Mouse (Mus musculus) heart, postnatal 36 days (tissue): ENCODE measurements at regions not wholly inside any gene's neighbourhood (a gene's known extent, or its start where the extent isn't known, plus 50 kb on each side); places are given as distances from the start of the nearest gene placed in this dataset.

Source experiments
- DNase-seq, 2 experiments: peaks; one replicate each; pipeline ENCODE4 v3.0.0; 2021 to 2022
- intact Hi-C: fragments of 180-260 bp; cut with DNase I; formaldehyde crosslinking; loops from one replicate; pipeline ENCODE4 v1.15.1; 2025

GRCm38 (mm10) chr1:63856366-63856765 lies 87.3 kb upstream of the 4933402D24Rik start:
- intact Hi-C loops: no loop called here
- DNase-seq: no peak

- DNase-seq: no peak
- intact Hi-C loops: no loop called here
Observed at GRCm38 (mm10) chr1:63854794-63855193, 85.7 kb upstream of the 4933402D24Rik start.

- DNase-seq: no peak
- intact Hi-C loops: no loop called here
Observed at GRCm38 (mm10) chr1:63851476-63852094, 82.5 kb upstream of the 4933402D24Rik start.

GRCm38 (mm10) chr1:63850262-63850661 lies 81.2 kb upstream of the 4933402D24Rik start:
- intact Hi-C loops: no loop called here
- no peak for DNase-seq

- no peak for DNase-seq
- intact Hi-C loops: no loop called here
Observed at GRCm38 (mm10) chr1:63828174-63828844, 59.2 kb upstream of the 4933402D24Rik start.

- DNase-seq: no peak
- intact Hi-C loops: no loop called here
Observed at GRCm38 (mm10) chr1:63820614-63821270, 51.7 kb upstream of the 4933402D24Rik start.

- no peak for DNase-seq
- intact Hi-C loops: no loop called here
Observed at GRCm38 (mm10) chr1:63819536-63820254, 50.6 kb upstream of the 4933402D24Rik start.
